ENCODE assay signal across 10 mouse cellular contexts in the genomic region with DNA sequence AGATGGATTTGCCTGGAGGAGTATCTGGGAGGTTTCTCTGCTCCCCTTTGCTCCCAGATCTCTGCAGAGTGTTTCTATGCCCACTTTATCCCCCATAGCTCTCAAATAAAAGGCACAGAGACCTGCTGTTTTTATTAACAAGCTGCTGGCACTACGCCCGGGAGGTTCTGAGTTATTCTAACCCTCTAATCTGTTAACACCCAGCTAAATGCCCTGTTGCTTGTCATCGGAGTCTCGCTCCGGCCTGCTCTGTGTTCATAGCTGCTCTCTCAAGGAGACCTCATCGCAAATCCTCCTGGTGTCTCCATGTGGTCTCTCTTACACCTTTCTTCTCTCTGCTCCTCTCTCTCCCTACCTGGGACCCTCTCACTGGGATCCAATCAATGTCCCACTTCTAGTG. TPM values are rescaled to one million over a fixed set of nuclear protein-coding genes. Genes with fewer than 3 reads are reported as not detected.
A peak's percentile ranks its signal among the peaks of the same experiment; 100 is the strongest.
DNase-seq lines count a peak whose midpoint lies in the region; ATAC-seq lines count a peak whose summit lies in the region.
"Had no signal": no experiment of that assay in that cellular context is flagged by ENCODE, and none has a peak within 500 bp of the region (broad histone marks: within the 10 kb centered on the region; RNA-seq: fewer than 3 reads in every experiment).

No protein-coding gene starts in this region.

- 0 out of 2 replicates have a peak, but pooled peaks cover 3% of the 10 kb centered on the region for H3K4me1 ChIP-seq in kidney, embryonic 16.5 days (ENCODE audit: insufficient read depth, low read length)
- H3K4me1 ChIP-seq in forebrain, embryonic 16.5 days (replicated peaks; ENCODE audit: control insufficient read depth, insufficient read depth, low read length), result peaks cover 7% of the 10 kb centered on the region; the same call in 1 of the 2 replicates

- H3K27me3 ChIP-seq in kidney, embryonic 16.5 days (ENCODE audit: insufficient read depth, low read length), result no peaks in the 10 kb centered on the region
- H3K27me3 ChIP-seq in forebrain, embryonic 16.5 days (replicated peaks; ENCODE audit: control insufficient read depth, insufficient read depth, low read length), result no peaks in the 10 kb centered on the region

- no peak overlapping the region for H3K4me3 ChIP-seq in kidney, embryonic 16.5 days (ENCODE audit: low read length)
- H3K4me3 ChIP-seq in forebrain, embryonic 16.5 days (replicated peaks; ENCODE audit: low read length), result no peak overlapping the region

- H3K9me3 ChIP-seq in kidney, embryonic 16.5 days (ENCODE audit: low read length), result no peaks in the 10 kb centered on the region
- H3K9me3 ChIP-seq in forebrain, embryonic 16.5 days (ENCODE audit: control insufficient read depth, low read length), result no peaks in the 10 kb centered on the region

- no peaks in the 10 kb centered on the region for H3K36me3 ChIP-seq in kidney, embryonic 16.5 days (ENCODE audit: insufficient read depth, low read length)
- H3K36me3 ChIP-seq in forebrain, embryonic 16.5 days (ENCODE audit: control insufficient read depth, insufficient read depth), result no peaks in the 10 kb centered on the region

- no peak for ATAC-seq in kidney, embryonic 16.5 days (ENCODE audit: low FRiP score, low TSS enrichment)
- ATAC-seq in forebrain, embryonic 16.5 days, result peak; percentile 64
- ATAC-seq in erythroblast, adult 5-6 weeks (replicated peaks; ENCODE audit: low FRiP score, poor library complexity, severe bottlenecking), result no peak

- no peak overlapping the region for H3K4me2 ChIP-seq in kidney, embryonic 16.5 days (replicated peaks; ENCODE audit: low read depth, low read length)
- no peak overlapping the region for H3K4me2 ChIP-seq in forebrain, embryonic 16.5 days (ENCODE audit: low read length)
- H3K4me2 ChIP-seq: midbrain, embryonic 11.5 days had no signal

- peak; percentile 19 for DNase-seq in kidney, adult 11 months
- DNase-seq in MN1 (ENCODE audit: low spot score), result peak; percentile 63
- peak; percentile 80 for DNase-seq in heart, postnatal 4 days
- DNase-seq in frontal cortex, postnatal 14 days (ENCODE audit: low spot score in 2 of 2), result no peak
- DNase-seq: cerebellum, adult 11-12 months had no signal

- H3K27ac ChIP-seq in kidney, embryonic 16.5 days (ENCODE audit: low read length), result no peak overlapping the region
- H3K27ac ChIP-seq in forebrain, embryonic 16.5 days (ENCODE audit: low read length), result no peak overlapping the region
- H3K27ac ChIP-seq: liver, embryonic 14.5 days had no signal

- H3K9ac ChIP-seq in kidney, embryonic 16.5 days (replicated peaks; ENCODE audit: low read length), result no peak overlapping the region
- H3K9ac ChIP-seq in forebrain, embryonic 16.5 days (replicated peaks; ENCODE audit: low read depth, low read length), result no peak overlapping the region
- H3K9ac ChIP-seq: liver, embryonic 14.5 days had no signal

- WGBS in kidney, embryonic 16.5 days, result 56% methylated on average over 6 of the region's 6 CpGs
- WGBS in forebrain, embryonic 16.5 days, result 20% methylated on average over 6 of the region's 6 CpGs

RNA-seq across cellular contexts. Expression of gene Rcl1, which starts 26.4 kb away (rescaled TPM):
- polyA plus RNA-seq in kidney, embryonic 16.5 days (2015; fragmentation: Nextera tagmentation; extraction: Ambion mirVana), result 65.4 and 66.0 TPM in 2 replicates
- polyA plus RNA-seq in forebrain, embryonic 16.5 days (2015; fragmentation: Nextera tagmentation; extraction: Ambion mirVana), result 35.3 and 40.4 TPM in 2 replicates
- total RNA-seq in heart, postnatal 4 days (2021), result 1 to 10 TPM; 7.5 to 7.7 TPM
- total RNA-seq in erythroblast, adult 5-6 weeks (2015; ENCODE audit: low replicate concordance), result 22.9 and 35.7 TPM in 2 replicates
- total RNA-seq in erythroblast, adult 5-6 weeks (2017; ENCODE audit: low replicate concordance), result 47.8 and 63.0 TPM in 2 replicates

RNA-seq across cellular contexts. Expression of gene Ak3, which starts 27.0 kb away (rescaled TPM):
- polyA plus RNA-seq in kidney, embryonic 16.5 days (2015; fragmentation: Nextera tagmentation; extraction: Ambion mirVana), result 105 and 106 TPM in 2 replicates
- polyA plus RNA-seq in forebrain, embryonic 16.5 days (2015; fragmentation: Nextera tagmentation; extraction: Ambion mirVana), result 68.9 and 83.1 TPM in 2 replicates
- total RNA-seq in heart, postnatal 4 days (2021), result 10 to 100 TPM; 73.8 to 77.5 TPM
- 10.4 and 19.4 TPM in 2 replicates for total RNA-seq in erythroblast, adult 5-6 weeks (2015; ENCODE audit: low replicate concordance)
- 6.7 and 9.2 TPM in 2 replicates for total RNA-seq in erythroblast, adult 5-6 weeks (2017; ENCODE audit: low replicate concordance)

Comparison
In these comparisons a context has a peak if more than half of its experiments do, and no peak if none do; other contexts are left out.
1. DNase-seq: peak in kidney, adult 11 months (single experiment), MN1 (single experiment) and heart, postnatal 4 days (single experiment); none in frontal cortex, postnatal 14 days (0 of 2).